Mouse (Mus musculus) erythroblast, embryonic 14.5 days (primary cell): ENCODE measurements around the gene Zfyve19. TPM values are rescaled to one million over a fixed set of nuclear protein-coding genes. Genes with fewer than 3 reads are reported as not detected.
A peak's percentile ranks its signal among the peaks of the same experiment; 100 is the strongest.

Experiments used
- H3K27me3 ChIP-seq: 2 replicates; pipeline ENCODE4 v1.6.1; 2012; ENCODE audit warnings: inconsistent platforms; ENCODE audit not compliant: control insufficient read depth
- H3K36me3 ChIP-seq: 2 replicates; pipeline ENCODE4 v1.6.1; 2012; ENCODE audit warnings: mild to moderate bottlenecking, inconsistent platforms; ENCODE audit not compliant: control insufficient read depth
- H3K4me1 ChIP-seq: 2 replicates; pipeline ENCODE4 v1.6.1; 2012; ENCODE audit warnings: inconsistent platforms; ENCODE audit not compliant: control insufficient read depth
- H3K4me3 ChIP-seq: replicated peaks from 2 replicates; pipeline ENCODE3; 2012; ENCODE audit warnings: moderate library complexity, mild to moderate bottlenecking, inconsistent platforms
- H3K9me3 ChIP-seq: 2 replicates; pipeline ENCODE4 v1.6.1; 2012; ENCODE audit warnings: low read length, inconsistent platforms, mixed read lengths; ENCODE audit not compliant: control insufficient read depth
- GATA1 ChIP-seq: IDR thresholded peaks from 2 replicates; pipeline ENCODE4 v1.6.1; 2012; ENCODE audit warnings: low read length, inconsistent platforms, mixed read lengths
- TAL1 ChIP-seq: IDR thresholded peaks from 3 replicates; pipeline ENCODE4 v1.6.1; 2012; ENCODE audit warnings: low read length, inconsistent platforms, mixed read lengths
- polyA plus RNA-seq: library from polyadenylated mRNA; stranded (reverse); fragments of >175 nt; gene quantifications from 2 replicates; pipeline ENCODE4 v1.2.3, GENCODE M21; 2012

Zfyve19 gene
- polyA plus RNA-seq, 1 experiment, result 1.9 TPM

GRCm38 (mm10) chr2:119207961-119208343 is 465 bp upstream of the Zfyve19 start:
- no peaks in the 10 kb centered on the region for H3K27me3 ChIP-seq
- H3K4me3 ChIP-seq, result peak overlapping the region; percentile 72
- peaks cover 33% of the 10 kb centered on the region for H3K4me1 ChIP-seq
- peaks cover 26% of the 10 kb centered on the region for H3K36me3 ChIP-seq
- TF ChIP-seq GATA1 (no peak), TAL1 (no peak)
- no peaks in the 10 kb centered on the region for H3K9me3 ChIP-seq

- H3K4me1 ChIP-seq, result peaks cover 33% of the 10 kb centered on the region
- H3K27me3 ChIP-seq, result no peaks in the 10 kb centered on the region
- peak overlapping the region; percentile 72 for H3K4me3 ChIP-seq
- no peaks in the 10 kb centered on the region for H3K9me3 ChIP-seq
- peaks cover 26% of the 10 kb centered on the region for H3K36me3 ChIP-seq
- TF ChIP-seq GATA1 (no peak), TAL1 (no peak)
These were observed 725 bp downstream of the Zfyve19 start for GRCm38 (mm10) chr2:119209176-119209507.

- TF ChIP-seq GATA1, result no peak
- TF ChIP-seq TAL1, result no peak
- H3K9me3 ChIP-seq, result no peaks in the 10 kb centered on the region
- peaks cover 21% of the 10 kb centered on the region for H3K27me3 ChIP-seq
- H3K4me1 ChIP-seq, result no peaks in the 10 kb centered on the region
- H3K4me3 ChIP-seq, result no peak within 1 kb of the TSS
- no peaks in the 10 kb centered on the region for H3K36me3 ChIP-seq
These were observed 21.6 kb downstream of the Zfyve19 start, which contains the start of gene Ppp1r14d for GRCm38 (mm10) chr2:119229775-119230704. Ppp1r14d (minus strand) TSS chr2:119229906.

- Histone ChIP-seq H3K4me1 (peaks cover 5% of the 10 kb centered on the region), H3K36me3 (no peaks in the 10 kb centered on the region), H3K4me3 (peak overlapping the region; percentile 32), H3K9me3 (peaks cover 3% of the 10 kb centered on the region; the same call in 1 of the 2 replicates), H3K27me3 (peaks cover 79% of the 10 kb centered on the region)
- TF ChIP-seq GATA1, result no peak
- no peak for TF ChIP-seq TAL1
These were observed 28.3 kb downstream of the Zfyve19 start for GRCm38 (mm10) chr2:119236682-119237209.

- H3K4me3 ChIP-seq, result peak within 1 kb of the TSS; percentile 32
- H3K27me3 ChIP-seq, result peaks cover 79% of the 10 kb centered on the region
- TF ChIP-seq GATA1 (no peak), TAL1 (no peak)
- peaks cover 3% of the 10 kb centered on the region; the same call in 1 of the 2 replicates for H3K9me3 ChIP-seq
- peaks cover 5% of the 10 kb centered on the region for H3K4me1 ChIP-seq
- no peaks in the 10 kb centered on the region for H3K36me3 ChIP-seq
These were observed 28.9 kb downstream of the Zfyve19 start, which contains the start of gene Spint1 for GRCm38 (mm10) chr2:119237210-119237870. Spint1 (plus strand) TSS chr2:119237362.

GRCm38 (mm10) chr2:119237871-119238220 is 29.4 kb downstream of the Zfyve19 start:
- H3K9me3 ChIP-seq, result peaks cover 3% of the 10 kb centered on the region; the same call in 1 of the 2 replicates
- no peaks in the 10 kb centered on the region for H3K36me3 ChIP-seq
- no peak overlapping the region for H3K4me3 ChIP-seq
- peaks cover 79% of the 10 kb centered on the region for H3K27me3 ChIP-seq
- H3K4me1 ChIP-seq, result peaks cover 5% of the 10 kb centered on the region
- TF ChIP-seq GATA1, result no peak
- no peak for TF ChIP-seq TAL1

- H3K4me3 ChIP-seq, result no peak overlapping the region
- peaks cover 5% of the 10 kb centered on the region for H3K4me1 ChIP-seq
- TF ChIP-seq GATA1 (no peak), TAL1 (no peak)
- H3K36me3 ChIP-seq, result no peaks in the 10 kb centered on the region
- peaks cover 3% of the 10 kb centered on the region; the same call in 1 of the 2 replicates for H3K9me3 ChIP-seq
- peaks cover 74% of the 10 kb centered on the region for H3K27me3 ChIP-seq
These were observed 30.3 kb downstream of the Zfyve19 start for GRCm38 (mm10) chr2:119238671-119239070.

GRCm38 (mm10) chr2:119240075-119240818 is 31.8 kb downstream of the Zfyve19 start:
- Histone ChIP-seq H3K9me3 (peaks cover 3% of the 10 kb centered on the region; the same call in 1 of the 2 replicates), H3K4me3 (no peak overlapping the region), H3K4me1 (peaks cover 5% of the 10 kb centered on the region), H3K36me3 (no peaks in the 10 kb centered on the region), H3K27me3 (peaks cover 58% of the 10 kb centered on the region)
- TF ChIP-seq GATA1 (no peak), TAL1 (no peak)
